Mouse (Mus musculus): ENCODE measurements around the gene Fdxr. TPM values are rescaled to one million over a fixed set of nuclear protein-coding genes. Genes with fewer than 3 reads are reported as not detected.

Gene Fdxr
- polyA plus RNA-seq, 1 experiment from 2014 or later, result 16.0 TPM

DNA sequence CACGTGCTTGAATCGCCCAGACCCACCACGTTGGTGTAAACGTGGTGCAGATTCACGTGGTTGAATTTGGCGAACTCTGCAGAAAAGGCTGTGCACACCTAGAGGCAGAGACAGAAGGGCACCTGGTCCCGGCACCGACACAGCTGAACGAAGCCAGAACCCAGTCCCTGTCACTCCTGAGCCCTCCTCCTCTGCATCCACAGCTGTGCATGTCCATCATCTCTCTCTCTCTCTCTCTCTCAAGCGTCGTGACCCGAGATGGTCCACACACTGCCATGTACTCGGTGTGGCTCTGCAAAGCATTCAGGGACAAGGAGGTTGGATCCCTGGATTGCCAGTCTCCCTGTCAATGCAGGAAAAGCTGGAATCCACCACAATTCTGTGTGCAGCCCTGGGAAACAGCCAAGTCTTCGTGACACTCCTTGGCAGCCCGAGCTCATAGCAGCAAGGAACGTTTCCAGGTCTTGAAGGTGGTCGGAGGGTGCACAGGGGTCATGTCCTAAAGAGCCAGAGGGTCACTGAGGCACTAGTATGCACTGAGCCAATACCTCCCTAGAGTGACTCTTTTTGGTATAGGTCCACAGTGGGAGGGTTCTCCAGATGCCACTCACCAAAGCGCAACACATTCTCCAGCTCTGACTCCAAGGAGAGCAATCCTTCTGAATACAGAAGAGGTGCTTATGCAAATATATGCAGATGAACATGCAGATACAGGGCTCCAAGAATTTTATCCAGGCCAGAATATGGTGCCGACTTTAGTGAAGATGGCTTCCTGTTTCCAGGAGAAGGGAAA, 9.5 kb upstream of the Fdxr start:
- Histone ChIP-seq H3K27me3 (no peaks in the 10 kb centered on the region; the same call in 1 of the 2 replicates), H3K36me3 (no peaks in the 10 kb centered on the region)
- 73% methylated on average over 19 of the region's 19 CpGs for WGBS

DNA sequence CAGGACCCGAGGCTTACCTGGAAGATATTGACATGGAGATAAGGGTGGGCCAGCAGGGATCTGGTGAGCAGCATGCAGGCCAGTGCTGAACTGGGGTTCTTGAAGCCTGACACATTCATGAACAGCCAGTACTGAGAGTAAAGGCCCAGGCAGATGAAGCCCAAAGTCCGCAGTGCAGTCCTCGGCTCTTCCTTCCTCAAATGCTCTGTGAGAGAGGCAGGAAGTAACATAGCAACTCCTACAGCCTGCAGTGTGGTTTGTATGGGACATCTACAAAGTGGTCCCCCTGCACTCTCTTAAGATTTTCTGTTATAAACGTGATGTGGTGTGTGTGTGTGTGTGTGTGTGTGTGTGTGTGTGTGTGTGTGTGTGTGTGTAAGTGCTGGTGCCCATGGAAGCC, 8.4 kb upstream of the Fdxr start:
- H3K4me2 ChIP-seq (replicated peaks), result no peak overlapping the region
- no peaks in the 10 kb centered on the region for H3K4me1 ChIP-seq
- ATAC-seq (ENCODE audit: low FRiP score, low read depth), result no peak
- H3K9ac ChIP-seq, result no peak overlapping the region
- no peaks in the 10 kb centered on the region for H3K9me3 ChIP-seq
- no peaks in the 10 kb centered on the region; the same call in 1 of the 2 replicates for H3K27me3 ChIP-seq
- 60% methylated on average over 4 of the region's 4 CpGs for WGBS
- no peaks in the 10 kb centered on the region for H3K36me3 ChIP-seq
- no peak overlapping the region for H3K4me3 ChIP-seq
- no peak overlapping the region for H3K27ac ChIP-seq

More for the DNA sequence above, 9.5 kb upstream of the Fdxr start:
- Histone ChIP-seq H3K9ac (no peak overlapping the region), H3K4me1 (no peaks in the 10 kb centered on the region), H3K4me3 (no peak overlapping the region), H3K9me3 (no peaks in the 10 kb centered on the region), H3K4me2 (replicated peaks) (no peak overlapping the region), H3K27ac (no peak overlapping the region)
- no peak for ATAC-seq (ENCODE audit: low FRiP score, low read depth)

DNA sequence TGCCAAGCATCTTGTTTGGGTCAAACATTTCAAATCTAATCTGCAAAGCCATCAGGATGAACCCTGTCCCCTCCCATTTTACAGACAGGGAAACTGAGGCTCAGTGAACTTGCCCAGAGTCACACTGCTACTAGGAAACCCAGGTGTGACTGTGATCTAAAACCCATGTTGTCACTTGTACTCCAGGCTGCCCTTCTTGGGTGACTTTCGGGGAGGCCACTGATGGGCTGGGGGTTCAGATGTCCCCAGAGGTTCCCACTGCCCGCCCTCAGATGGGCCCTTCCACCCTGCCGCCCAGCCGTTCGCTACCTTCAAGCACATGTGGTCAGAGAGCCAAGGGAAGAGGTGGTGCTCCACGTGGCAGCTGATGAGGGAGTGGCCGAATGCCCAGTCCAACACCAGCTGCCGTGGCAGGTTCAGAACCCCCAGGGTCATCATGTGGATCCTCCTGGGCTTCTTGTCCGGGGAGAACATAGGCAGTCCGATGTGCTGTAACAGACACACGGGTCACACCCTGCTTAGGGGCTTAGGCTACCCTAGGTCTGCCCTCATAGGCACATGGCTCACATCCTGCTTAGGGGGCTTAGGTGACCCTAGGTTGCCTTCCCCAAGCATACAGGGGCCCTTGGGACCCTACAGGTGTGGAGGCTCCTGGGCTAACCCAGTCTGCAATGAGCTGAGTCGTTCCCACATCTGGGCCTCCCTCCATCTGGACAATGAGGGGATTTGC, 7.2 kb upstream of the Fdxr start:
- Histone ChIP-seq H3K36me3 (no peaks in the 10 kb centered on the region), H3K27me3 (no peaks in the 10 kb centered on the region; the same call in 1 of the 2 replicates), H3K9me3 (no peaks in the 10 kb centered on the region), H3K4me2 (replicated peaks) (no peak overlapping the region), H3K4me3 (no peak overlapping the region), H3K4me1 (no peaks in the 10 kb centered on the region), H3K27ac (no peak overlapping the region), H3K9ac (no peak overlapping the region)
- WGBS, result 80% methylated on average over 12 of the region's 12 CpGs
- ATAC-seq (ENCODE audit: low FRiP score, low read depth), result no peak

DNA sequence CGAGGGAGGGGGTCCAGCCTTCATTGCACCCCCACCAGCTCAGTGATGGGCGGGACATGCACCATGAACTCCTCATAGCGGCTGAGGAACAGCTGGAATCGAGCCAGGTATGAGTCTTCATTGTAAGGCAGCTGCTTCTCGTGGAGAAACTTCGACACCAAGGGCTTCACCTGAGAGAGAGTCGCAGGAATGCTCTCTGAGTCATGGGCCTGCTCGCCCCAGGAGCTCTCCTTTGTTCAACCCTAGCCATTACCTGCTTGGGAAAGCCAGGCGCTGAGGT, 6.6 kb upstream of the Fdxr start:
- ATAC-seq (ENCODE audit: low FRiP score, low read depth), result no peak
- Histone ChIP-seq H3K27me3 (no peaks in the 10 kb centered on the region; the same call in 1 of the 2 replicates), H3K27ac (no peak overlapping the region), H3K4me3 (no peak overlapping the region), H3K36me3 (no peaks in the 10 kb centered on the region), H3K4me2 (replicated peaks) (no peak overlapping the region), H3K9ac (no peak overlapping the region), H3K9me3 (no peaks in the 10 kb centered on the region), H3K4me1 (no peaks in the 10 kb centered on the region)
- 74% methylated on average over 9 of the region's 9 CpGs for WGBS

DNA sequence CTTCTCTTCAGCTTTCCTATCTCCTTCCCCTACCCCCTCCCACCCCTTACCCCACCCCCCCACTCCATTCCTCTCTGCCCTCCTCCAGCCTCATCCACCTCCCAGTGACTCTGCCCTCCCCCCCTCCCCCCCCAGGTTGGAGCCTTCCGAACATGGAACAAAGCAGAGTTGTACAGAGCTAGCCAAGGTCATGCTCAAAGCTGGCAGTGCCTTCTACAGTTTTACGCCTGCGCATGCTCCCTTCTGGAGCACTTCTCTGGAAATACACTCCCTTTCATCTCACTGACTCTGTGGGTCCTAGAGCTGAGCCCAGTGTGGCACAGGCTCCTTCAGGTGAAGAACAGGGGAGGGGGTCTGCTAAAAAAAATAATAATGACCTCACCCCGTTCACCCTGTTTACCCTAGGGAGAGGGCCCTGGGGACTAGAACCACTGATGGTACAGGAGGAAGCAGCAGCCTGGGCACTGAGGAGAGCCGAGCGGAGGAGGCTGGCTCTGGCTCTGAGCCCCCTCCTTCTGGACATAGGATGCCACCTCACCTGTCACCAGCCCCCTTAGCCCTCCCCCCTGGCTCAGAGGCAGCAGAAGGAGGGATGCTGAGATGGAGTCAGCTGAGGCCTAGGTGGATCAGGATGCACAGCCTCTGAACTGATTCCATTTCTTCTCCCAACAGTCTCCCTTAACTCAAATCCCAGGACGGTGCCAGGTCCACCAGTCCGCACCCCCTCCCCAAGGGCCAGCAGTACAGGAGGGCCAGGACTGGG, 6.1 kb upstream of the Fdxr start:
- Histone ChIP-seq H3K36me3 (no peaks in the 10 kb centered on the region), H3K9ac (no peak overlapping the region), H3K4me1 (peaks cover 3% of the 10 kb centered on the region; the same call in 1 of the 2 replicates), H3K27ac (no peak overlapping the region), H3K9me3 (no peaks in the 10 kb centered on the region), H3K4me2 (replicated peaks) (no peak overlapping the region), H3K4me3 (no peak overlapping the region), H3K27me3 (no peaks in the 10 kb centered on the region; the same call in 1 of the 2 replicates)
- 83% methylated on average over 8 of the region's 8 CpGs for WGBS
- no peak for ATAC-seq (ENCODE audit: low FRiP score, low read depth)

DNA sequence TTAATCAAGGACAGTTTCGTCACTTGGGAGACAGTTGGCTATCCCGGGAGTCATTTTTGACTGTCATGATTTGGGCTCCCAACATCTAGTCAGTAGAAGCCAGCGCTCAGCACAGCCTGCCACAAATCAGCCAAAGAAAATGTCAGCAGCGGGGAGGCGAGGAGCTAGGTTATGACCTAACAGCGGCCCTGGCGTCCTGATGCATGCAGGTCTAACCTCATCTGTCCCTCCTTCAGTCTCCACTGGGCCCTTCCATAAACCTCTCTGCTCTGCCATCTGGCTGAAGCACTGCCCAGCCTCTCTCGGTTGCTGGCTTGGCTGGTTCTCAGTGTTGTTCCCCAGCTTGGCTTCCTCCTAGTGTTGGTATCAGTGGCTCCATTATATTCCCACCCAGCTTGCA, 5.4 kb upstream of the Fdxr start:
- Histone ChIP-seq H3K4me1 (peaks cover 7% of the 10 kb centered on the region; the same call in 1 of the 2 replicates), H3K4me3 (no peak overlapping the region), H3K27me3 (no peaks in the 10 kb centered on the region; the same call in 1 of the 2 replicates), H3K9me3 (no peaks in the 10 kb centered on the region), H3K36me3 (no peaks in the 10 kb centered on the region), H3K9ac (no peak overlapping the region; the same call in 1 of the 2 replicates), H3K27ac (no peak overlapping the region), H3K4me2 (replicated peaks) (no peak overlapping the region)
- 67% methylated on average over 8 of the region's 8 CpGs for WGBS
- ATAC-seq (ENCODE audit: low FRiP score, low read depth), result no peak

DNA sequence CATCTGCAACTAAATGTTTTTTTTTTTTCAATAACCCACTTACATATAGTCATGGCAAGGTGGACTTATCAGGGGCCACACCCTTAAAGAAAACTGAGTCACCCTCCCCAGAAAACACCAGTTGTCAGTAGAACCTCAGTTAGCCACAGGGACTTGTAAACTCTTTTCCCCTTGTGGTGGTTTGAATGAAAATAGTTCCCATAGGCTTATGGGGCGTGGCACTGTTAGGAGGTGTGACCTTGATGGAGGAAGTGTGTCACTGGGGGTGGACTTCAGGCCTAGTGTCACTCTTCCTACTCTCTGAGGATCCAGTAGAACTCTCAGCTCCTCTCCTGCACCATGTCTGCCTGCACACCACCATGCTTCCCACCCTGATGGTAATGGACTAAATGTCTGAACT, 2.9 kb upstream of the Fdxr start:
- Histone ChIP-seq H3K4me2 (replicated peaks) (no peak overlapping the region), H3K9ac (no peak overlapping the region), H3K36me3 (no peaks in the 10 kb centered on the region), H3K27me3 (no peaks in the 10 kb centered on the region), H3K4me1 (peaks cover 19% of the 10 kb centered on the region), H3K9me3 (no peaks in the 10 kb centered on the region), H3K4me3 (no peak overlapping the region), H3K27ac (no peak overlapping the region)
- ATAC-seq (ENCODE audit: low FRiP score, low read depth), result no peak
- 61% methylated on average over 1 of the region's 1 CpGs for WGBS

DNA sequence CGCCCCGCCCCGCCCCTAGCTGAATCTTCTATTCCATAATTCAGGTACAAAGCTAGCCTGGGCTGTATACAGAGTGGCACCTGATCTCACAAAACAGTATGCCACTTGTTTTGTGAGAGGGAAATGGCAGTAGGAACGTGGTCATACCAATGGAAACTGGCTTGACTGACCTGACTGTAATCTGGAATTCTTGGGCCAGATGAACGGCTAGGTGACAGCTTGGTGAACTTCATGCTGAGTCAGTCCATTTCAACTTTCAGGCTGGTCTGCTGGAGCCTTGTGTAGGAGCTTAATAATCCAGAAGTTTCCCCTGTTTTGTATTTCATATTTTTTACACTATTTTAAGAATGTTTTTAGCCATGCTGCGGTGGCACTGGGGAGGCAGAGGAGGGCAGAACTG, 1.3 kb upstream of the Fdxr start:
- Histone ChIP-seq H3K4me1 (peaks cover 19% of the 10 kb centered on the region), H3K9me3 (no peaks in the 10 kb centered on the region), H3K4me3 (peak overlapping the region; percentile 66), H3K27ac (no peak overlapping the region), H3K36me3 (no peaks in the 10 kb centered on the region), H3K4me2 (replicated peaks) (peak overlapping the region; percentile 70), H3K9ac (no peak overlapping the region), H3K27me3 (no peaks in the 10 kb centered on the region)
- ATAC-seq (ENCODE audit: low FRiP score, low read depth), result no peak
- 75% methylated on average over 6 of the region's 6 CpGs for WGBS

DNA sequence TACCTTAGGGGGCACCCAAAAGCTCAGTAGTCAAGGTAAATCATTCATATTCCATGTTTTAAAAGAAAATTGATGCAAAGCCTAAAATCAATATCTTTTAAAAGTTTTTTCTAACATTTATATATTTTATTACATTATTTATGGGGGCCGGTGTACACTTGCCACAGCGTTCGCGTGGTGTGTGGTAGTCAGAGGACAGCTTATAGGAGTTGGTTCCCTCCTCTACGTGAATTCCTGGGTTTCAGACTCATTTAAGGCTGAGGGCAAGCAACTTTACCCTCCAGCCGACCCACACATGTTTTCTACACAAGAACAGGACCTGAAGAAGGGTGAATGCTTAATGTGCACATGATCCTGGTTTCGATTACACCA, 740 bp upstream of the Fdxr start:
- H3K4me2 ChIP-seq (replicated peaks), result peak overlapping the region; percentile 70
- peak overlapping the region; percentile 68 for H3K9ac ChIP-seq
- H3K4me1 ChIP-seq, result peaks cover 19% of the 10 kb centered on the region
- H3K27ac ChIP-seq, result peak overlapping the region; percentile 49; the same call in 1 of the 2 replicates
- no peaks in the 10 kb centered on the region for H3K36me3 ChIP-seq
- ATAC-seq (ENCODE audit: low FRiP score, low read depth), result no peak
- H3K4me3 ChIP-seq, result peak overlapping the region; percentile 66
- H3K9me3 ChIP-seq, result no peaks in the 10 kb centered on the region
- H3K27me3 ChIP-seq, result no peaks in the 10 kb centered on the region
- WGBS, result 23% methylated on average over 7 of the region's 7 CpGs

DNA sequence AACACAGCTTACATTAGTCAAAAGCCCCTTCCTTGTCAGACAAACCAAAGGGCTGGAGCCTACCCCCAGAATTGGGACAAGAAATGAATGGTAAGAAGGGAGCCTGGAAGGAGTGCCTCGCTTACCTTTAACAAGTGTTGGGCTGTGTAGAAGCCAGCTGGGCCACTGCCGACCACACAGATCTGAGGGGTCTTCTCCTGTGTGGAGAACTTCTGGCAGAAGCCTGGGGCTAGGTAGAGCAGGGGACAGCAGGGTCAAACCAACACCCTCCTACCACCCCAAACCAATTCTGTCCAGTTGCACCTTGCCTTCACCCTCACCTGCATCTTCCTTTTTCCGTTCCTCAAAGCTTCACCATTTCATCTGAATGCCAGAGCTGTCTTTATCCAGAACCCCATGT, 896 bp downstream of the Fdxr start:
- Histone ChIP-seq H3K36me3 (peaks cover 12% of the 10 kb centered on the region; the same call in 1 of the 2 replicates), H3K4me1 (peaks cover 19% of the 10 kb centered on the region), H3K9ac (peak overlapping the region; percentile 82), H3K27me3 (peaks cover 5% of the 10 kb centered on the region; the same call in 1 of the 2 replicates), H3K9me3 (no peaks in the 10 kb centered on the region), H3K4me3 (peak overlapping the region; percentile 66), H3K27ac (no peak overlapping the region), H3K4me2 (replicated peaks) (peak overlapping the region; percentile 81)
- WGBS, result 63% methylated on average over 3 of the region's 3 CpGs
- no peak for ATAC-seq (ENCODE audit: low FRiP score, low read depth)

DNA sequence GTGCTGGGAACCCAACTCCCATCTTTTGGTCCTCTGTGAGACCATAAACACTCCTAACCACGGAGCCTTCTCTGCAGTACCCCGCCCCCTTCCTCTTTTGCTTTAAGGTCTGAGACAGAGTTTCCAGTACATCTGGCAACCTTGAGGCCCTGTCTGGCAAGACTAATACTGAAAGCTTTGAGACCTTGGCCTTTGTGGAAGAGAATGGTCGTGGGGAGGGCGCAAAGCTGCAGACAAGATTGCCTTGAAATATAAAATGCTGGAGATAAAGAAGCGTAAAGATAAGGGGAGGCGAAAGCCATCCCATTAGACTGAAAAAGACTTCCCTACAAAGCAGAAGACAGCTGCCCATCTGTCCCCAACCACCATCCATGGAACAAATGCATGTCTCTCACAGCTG, 1.3 kb downstream of the Fdxr start:
- 83% methylated on average over 6 of the region's 6 CpGs for WGBS

DNA sequence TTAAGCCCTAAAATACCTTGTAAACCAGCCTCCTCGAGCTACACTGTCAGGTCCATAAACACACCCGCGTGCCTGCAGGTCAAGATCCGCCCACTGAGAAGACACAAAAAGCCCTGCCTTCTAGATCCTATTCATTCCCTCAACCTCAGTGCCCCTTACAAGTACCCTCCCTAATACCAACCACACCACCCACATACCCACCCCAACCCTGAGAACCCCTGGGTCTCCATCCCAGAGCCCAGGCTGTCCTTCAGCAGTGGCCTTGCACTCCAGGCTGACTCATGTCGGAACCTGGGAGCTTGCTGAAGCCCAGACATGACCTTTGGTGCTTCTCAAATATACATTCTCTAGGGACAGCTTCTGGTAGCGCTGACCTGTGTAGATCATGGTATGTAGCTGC, 2.1 kb downstream of the Fdxr start:
- 82% methylated on average over 6 of the region's 6 CpGs for WGBS
- Histone ChIP-seq H3K4me1 (peaks cover 19% of the 10 kb centered on the region), H3K9me3 (no peaks in the 10 kb centered on the region), H3K27ac (no peak overlapping the region), H3K4me3 (no peak overlapping the region), H3K36me3 (peaks cover 12% of the 10 kb centered on the region; the same call in 1 of the 2 replicates), H3K9ac (no peak overlapping the region), H3K4me2 (replicated peaks) (no peak overlapping the region), H3K27me3 (peaks cover 9% of the 10 kb centered on the region)
- ATAC-seq (ENCODE audit: low FRiP score, low read depth), result no peak

More for the DNA sequence above, 1.3 kb downstream of the Fdxr start:
- Histone ChIP-seq H3K27ac (no peak overlapping the region), H3K9me3 (no peaks in the 10 kb centered on the region), H3K36me3 (peaks cover 12% of the 10 kb centered on the region; the same call in 1 of the 2 replicates), H3K4me2 (replicated peaks) (peak overlapping the region; percentile 81), H3K4me1 (peaks cover 19% of the 10 kb centered on the region), H3K9ac (no peak overlapping the region), H3K27me3 (peaks cover 5% of the 10 kb centered on the region; the same call in 1 of the 2 replicates), H3K4me3 (peak overlapping the region; percentile 66; the same call in 1 of the 2 replicates)
- no peak for ATAC-seq (ENCODE audit: low FRiP score, low read depth)

Measured in limb, embryonic 13.5 days (tissue).